Mouse (Mus musculus) myocyte (in vitro differentiated cells): ENCODE data around the gene Cd9. TPM values are rescaled to one million over a fixed set of nuclear protein-coding genes. Genes with fewer than 3 reads are reported as not detected.

Experiments used
- H3K27me3 ChIP-seq: one replicate; pipeline ENCODE4 v1.6.1; 2011; ENCODE audit not compliant: control insufficient read depth, insufficient read depth, insufficient read length
- H3K36me3 ChIP-seq: one replicate; pipeline ENCODE4 v1.6.1; 2011; ENCODE audit not compliant: control insufficient read depth, insufficient read depth
- H3K4me2 ChIP-seq: one replicate; pipeline ENCODE4 v1.6.1; 2011; ENCODE audit warnings: low read depth, control low read depth
- H3K4me3 ChIP-seq: one replicate; pipeline ENCODE4 v1.5.1; 2011; ENCODE audit warnings: mild to moderate bottlenecking, control low read depth, moderate library complexity
- H3K79me2 ChIP-seq: one replicate; pipeline ENCODE4 v1.6.1; 2011; ENCODE audit not compliant: control insufficient read depth, insufficient read depth
- H3ac ChIP-seq: one replicate; pipeline ENCODE4 v1.6.1; 2011; ENCODE audit not compliant: control insufficient read depth, insufficient read length
- CEBPB ChIP-seq: IDR thresholded peaks from 2 replicates; pipeline ENCODE4 v1.6.1; 2011; ENCODE audit warnings: mild to moderate bottlenecking, moderate library complexity; ENCODE audit not compliant: poor library complexity, insufficient read depth, severe bottlenecking
- E2F4 ChIP-seq: IDR thresholded peaks from one replicate; pipeline ENCODE4 v1.6.1; 2011; ENCODE audit warnings: mild to moderate bottlenecking, control low read depth, moderate library complexity; ENCODE audit not compliant: insufficient read depth
- MAX ChIP-seq: IDR thresholded peaks from one replicate; pipeline ENCODE4 v1.6.1; 2011; ENCODE audit warnings: low read depth, mild to moderate bottlenecking, control low read depth
- MYOD1 ChIP-seq, 3 experiments: IDR thresholded peaks; one replicate each; pipeline ENCODE4 v1.6.1; 2011; ENCODE audit warnings: control low read depth in 2 of 3, low read depth in 2 of 3, mild to moderate bottlenecking in 2 of 3, moderate library complexity in 1 of 3; ENCODE audit not compliant: insufficient read length in 2 of 3, control insufficient read depth in 1 of 3
- MYOG ChIP-seq, 3 experiments: IDR thresholded peaks; one replicate each; pipeline ENCODE4 v1.6.1; 2011; ENCODE audit warnings: control low read depth in 2 of 3, low read depth in 2 of 3, mild to moderate bottlenecking in 2 of 3; ENCODE audit not compliant: insufficient read length in 2 of 3, control insufficient read depth in 1 of 3, insufficient read depth in 1 of 3
- POLR2A ChIP-seq: IDR thresholded peaks from one replicate; pipeline ENCODE4 v1.6.1; 2011; ENCODE audit warnings: low read depth, mild to moderate bottlenecking, control low read depth, moderate library complexity; ENCODE audit not compliant: insufficient read length
- POLR2AphosphoS2 ChIP-seq: IDR thresholded peaks from one replicate; pipeline ENCODE4 v1.6.1; 2011; ENCODE audit warnings: low read depth, control low read depth; ENCODE audit not compliant: insufficient read length
- REST ChIP-seq: IDR thresholded peaks from one replicate; pipeline ENCODE4 v1.6.1; 2011; ENCODE audit warnings: mild to moderate bottlenecking, control low read depth, moderate library complexity; ENCODE audit not compliant: insufficient read depth, insufficient read length
- SRF ChIP-seq: IDR thresholded peaks from one replicate; pipeline ENCODE4 v1.6.1; 2011; ENCODE audit warnings: low read depth; ENCODE audit not compliant: control insufficient read depth, insufficient read length
- TCF12 ChIP-seq: IDR thresholded peaks from one replicate; pipeline ENCODE4 v1.6.1; 2011; ENCODE audit warnings: mild to moderate bottlenecking, control low read depth; ENCODE audit not compliant: poor library complexity, insufficient read depth, severe bottlenecking
- TCF3 ChIP-seq: IDR thresholded peaks from one replicate; pipeline ENCODE4 v1.6.1; 2011; ENCODE audit warnings: low read depth, control low read depth; ENCODE audit not compliant: insufficient read length
- USF1 ChIP-seq: IDR thresholded peaks from one replicate; pipeline ENCODE4 v1.6.1; 2011; ENCODE audit warnings: low read depth, mild to moderate bottlenecking, control low read depth, moderate library complexity
- polyA plus RNA-seq: library from polyadenylated mRNA; unstranded; fragments of >200 nt; fragmentation: generic; extraction: Trizol; gene quantifications from one replicate; pipeline ENCODE4 v1.2.1, GENCODE M21; 2012; ENCODE audit warnings: missing spikeins

The Cd9 gene
- polyA plus RNA-seq = 216 TPM

DNA sequence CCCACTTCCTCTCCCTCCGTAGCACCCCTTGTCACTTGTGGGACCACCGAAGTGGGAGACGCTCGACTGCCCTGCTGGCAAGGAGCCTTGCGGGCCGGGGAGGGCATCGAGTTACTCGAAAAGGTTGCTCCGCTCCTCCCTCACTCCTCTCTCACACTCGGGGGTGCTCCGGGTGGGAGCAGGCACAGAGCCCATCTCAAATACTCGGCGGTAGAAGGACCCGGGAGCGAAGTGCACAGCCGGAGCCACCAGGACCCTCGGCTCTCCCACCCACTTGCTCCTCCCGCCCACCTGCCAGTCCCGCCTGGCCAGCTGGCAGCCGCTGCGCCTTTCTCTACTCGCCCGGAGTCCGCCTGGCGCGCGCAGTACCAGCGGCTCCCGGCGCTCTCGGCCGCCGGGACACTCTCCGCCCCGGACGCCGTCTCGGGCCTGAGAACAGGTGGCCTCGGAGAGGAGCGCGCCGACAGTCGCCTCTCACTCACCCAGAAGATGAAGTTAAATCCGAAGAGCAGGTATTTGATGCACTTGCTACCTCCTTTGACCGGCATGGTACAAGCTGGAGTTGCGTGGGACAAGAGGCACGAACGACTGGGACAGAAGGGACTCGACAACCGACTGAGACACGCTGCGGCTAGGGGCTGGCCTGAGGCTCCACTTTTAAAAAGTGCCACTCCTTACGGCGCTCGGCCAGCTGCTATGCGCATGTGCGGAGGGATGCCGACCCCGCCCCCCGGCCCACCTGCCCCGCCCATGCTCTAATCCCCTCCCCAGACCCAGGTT lies at the start of gene Cd9:
Gene Cd9 (minus strand): TSS at position 700 of the 780 bp plus-strand sequence.
- Histone ChIP-seq H3K27me3 (no peaks in the 10 kb centered on the region), H3K4me2 (peak within 1 kb of the TSS; percentile 83), H3K79me2 (peaks cover 48% of the 10 kb centered on the region), H3K4me3 (peak within 1 kb of the TSS; percentile 83), H3K36me3 (no peaks in the 10 kb centered on the region), H3ac (peak within 1 kb of the TSS; percentile 69)
- TF ChIP-seq MYOG (IDR thresholded peaks at IDR 0.05; ENCODE audit: control insufficient read depth in 1 of 3, insufficient read depth in 1 of 3, insufficient read length in 2 of 3, low read depth in 2 of 3) (peak in 2 of 3 experiments; percentile 49 to 57), TCF3 (no peak), REST (no peak), TCF12 (no peak), USF1 (no peak), E2F4 (no peak), CEBPB (no peak), MAX (no peak), POLR2A (peak; percentile 85), MYOD1 (IDR thresholded peaks at IDR 0.05; ENCODE audit: control insufficient read depth in 1 of 3, insufficient read length in 2 of 3, low read depth in 2 of 3) (peak in 2 of 3 experiments; percentile 31 to 50), SRF (no peak), POLR2AphosphoS2 (peak; percentile 94)

DNA sequence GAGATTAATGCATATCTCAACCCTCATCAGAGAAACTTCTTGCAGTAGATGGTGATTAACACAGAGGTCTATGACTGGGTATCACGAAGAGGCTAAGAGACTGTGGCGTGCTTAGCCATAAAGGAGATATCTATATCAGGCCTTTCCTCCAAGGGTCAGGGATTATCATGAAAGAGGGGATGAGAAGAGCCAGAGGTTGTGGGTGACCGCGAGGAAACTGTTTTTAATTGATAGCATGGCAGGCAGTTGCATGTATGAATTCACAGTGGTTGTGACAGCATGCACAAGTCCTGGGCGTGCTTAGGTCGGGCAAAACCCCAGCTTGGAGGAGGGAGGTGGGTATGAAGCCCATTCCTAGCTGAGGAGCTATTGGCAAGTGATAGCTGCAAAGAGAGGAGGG lies 46.7 kb upstream of the Cd9 start:
- no peaks in the 10 kb centered on the region for H3K27me3 ChIP-seq
- H3K79me2 ChIP-seq = no peaks in the 10 kb centered on the region
- H3K36me3 ChIP-seq = no peaks in the 10 kb centered on the region
- H3ac ChIP-seq = no peak overlapping the region
- H3K4me3 ChIP-seq = no peak overlapping the region
- TF ChIP-seq POLR2AphosphoS2 = no peak
- no peak for TF ChIP-seq TCF12
- no peak for TF ChIP-seq MAX
- TF ChIP-seq CEBPB = no peak
- TF ChIP-seq E2F4 = no peak
- no peak for TF ChIP-seq MYOG (IDR thresholded peaks at IDR 0.05; ENCODE audit: control insufficient read depth in 1 of 3, insufficient read depth in 1 of 3, insufficient read length in 2 of 3, low read depth in 2 of 3)
- no peak for TF ChIP-seq TCF3
- no peak for TF ChIP-seq REST
- TF ChIP-seq SRF = no peak
- H3K4me2 ChIP-seq = peak overlapping the region; percentile 82

DNA sequence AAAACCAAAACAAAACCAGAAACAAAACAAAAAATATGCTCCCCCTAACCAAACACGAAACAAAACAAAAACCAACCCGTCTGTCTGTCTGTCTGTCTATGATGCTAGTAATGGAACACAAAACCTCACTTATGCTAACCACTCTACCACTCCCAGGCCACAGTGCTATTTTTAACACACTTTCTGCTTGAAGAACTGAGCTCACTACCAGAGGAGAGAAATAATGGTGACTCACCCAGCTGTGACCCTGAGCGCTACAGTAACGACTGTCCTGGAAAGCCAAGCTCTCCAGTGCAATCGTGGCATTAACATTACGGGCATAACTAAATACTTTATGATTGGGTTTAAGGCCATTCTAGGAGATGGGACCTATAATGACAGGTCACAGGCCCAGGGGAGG lies 46.2 kb upstream of the Cd9 start:
- Histone ChIP-seq H3K4me3 (no peak overlapping the region), H3K27me3 (no peaks in the 10 kb centered on the region), H3K4me2 (peak overlapping the region; percentile 82), H3ac (no peak overlapping the region), H3K36me3 (no peaks in the 10 kb centered on the region), H3K79me2 (no peaks in the 10 kb centered on the region)
- no peak for TF ChIP-seq MAX
- peak in 1 of 3 experiments; percentile 17 for TF ChIP-seq MYOD1 (IDR thresholded peaks at IDR 0.05; ENCODE audit: control insufficient read depth in 1 of 3, insufficient read length in 2 of 3, low read depth in 2 of 3)

DNA sequence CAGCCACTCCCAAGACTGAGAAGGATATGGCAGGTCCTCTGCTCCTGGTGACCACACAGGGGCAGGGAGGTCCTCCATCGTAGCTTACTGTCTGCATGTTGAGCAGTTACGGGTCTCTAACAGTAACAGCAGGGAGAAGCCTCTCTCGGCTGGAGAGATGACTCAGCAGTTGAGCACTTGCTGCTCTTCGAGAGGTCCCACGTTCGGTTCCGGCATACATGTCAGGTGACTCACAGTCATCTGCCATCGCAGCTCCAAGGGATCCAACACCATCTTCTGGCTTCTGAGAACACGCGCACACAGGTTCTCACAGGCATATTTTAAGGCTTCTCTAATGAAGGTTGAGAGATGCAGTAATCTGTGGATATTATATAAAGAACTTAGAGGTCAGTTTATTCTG lies 45.6 kb upstream of the Cd9 start:
- Histone ChIP-seq H3K27me3 (no peaks in the 10 kb centered on the region), H3K36me3 (no peaks in the 10 kb centered on the region), H3K79me2 (no peaks in the 10 kb centered on the region), H3K4me3 (no peak overlapping the region), H3ac (no peak overlapping the region), H3K4me2 (peak overlapping the region; percentile 82)
- no peak for TF ChIP-seq MAX
- no peak for TF ChIP-seq MYOD1 (IDR thresholded peaks at IDR 0.05; ENCODE audit: control insufficient read depth in 1 of 3, insufficient read length in 2 of 3, low read depth in 2 of 3)
- TF ChIP-seq MYOG (IDR thresholded peaks at IDR 0.05; ENCODE audit: control insufficient read depth in 1 of 3, insufficient read depth in 1 of 3, insufficient read length in 2 of 3, low read depth in 2 of 3) = peak in 1 of 3 experiments; percentile 7
- peak; percentile 50 for TF ChIP-seq USF1

DNA sequence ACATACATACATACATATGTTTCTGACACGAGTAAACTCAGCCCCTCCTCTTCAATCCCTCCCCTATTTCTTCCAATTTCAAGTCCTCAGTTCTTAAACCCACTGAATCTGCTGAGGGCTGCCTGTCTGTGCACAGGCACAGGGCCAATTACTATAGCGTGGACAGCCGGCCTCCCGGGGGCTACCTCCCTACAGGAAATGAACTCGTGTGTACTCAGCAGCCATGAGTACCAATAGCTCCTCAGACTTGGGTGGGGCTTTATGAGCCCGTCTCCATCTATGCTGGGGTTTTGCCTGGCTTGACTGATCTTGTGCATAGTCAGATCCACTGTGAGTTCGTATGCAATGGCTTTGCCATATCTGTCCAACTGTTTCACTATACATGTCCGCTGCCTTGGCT lies 44.8 kb upstream of the Cd9 start:
- Histone ChIP-seq H3K27me3 (no peaks in the 10 kb centered on the region), H3K4me3 (no peak overlapping the region), H3K79me2 (no peaks in the 10 kb centered on the region), H3K36me3 (no peaks in the 10 kb centered on the region), H3ac (no peak overlapping the region), H3K4me2 (no peak overlapping the region)
- TF ChIP-seq POLR2AphosphoS2 (no peak), MYOG (IDR thresholded peaks at IDR 0.05; ENCODE audit: control insufficient read depth in 1 of 3, insufficient read depth in 1 of 3, insufficient read length in 2 of 3, low read depth in 2 of 3) (no peak), POLR2A (no peak), TCF12 (no peak), MYOD1 (IDR thresholded peaks at IDR 0.05; ENCODE audit: control insufficient read depth in 1 of 3, insufficient read length in 2 of 3, low read depth in 2 of 3) (no peak), SRF (no peak), MAX (no peak), CEBPB (no peak), USF1 (no peak)
